8 mouse cellular contexts compared by ENCODE assay signal in genomic region chr6:55016710-55017583, GRCm38 (mm10). TPM values are rescaled to one million over a fixed set of nuclear protein-coding genes. Genes with fewer than 3 reads are reported as not detected.
A peak's percentile ranks its signal among the peaks of the same experiment; 100 is the strongest.
DNase-seq lines count a peak whose midpoint lies in the region; ATAC-seq and TF ChIP-seq lines count a peak whose summit lies in the region.

No protein-coding gene starts in this region.

- no peak overlapping the region for H3K4me3 ChIP-seq in ES-Bruce4 (ENCODE audit: low read depth, low read length)
- no peak overlapping the region for H3K4me3 ChIP-seq in heart, embryonic 12.5 days
- H3K4me3 ChIP-seq in kidney, embryonic 14.5 days (ENCODE audit: low read length), result no peak overlapping the region
- no peak overlapping the region for H3K4me3 ChIP-seq in limb, embryonic 15.5 days
- no peak overlapping the region for H3K4me3 ChIP-seq in midbrain, embryonic 14.5 days (replicated peaks; ENCODE audit: low read depth, low read length)
- H3K4me3 ChIP-seq in stomach, embryonic 15.5 days (replicated peaks), result no peak overlapping the region

- peak; percentile 85 for TF ChIP-seq CTCF in ES-Bruce4 (IDR thresholded peaks at IDR 0.05; ENCODE audit: low read depth, low read length)
- peak; percentile 88 for TF ChIP-seq CTCF in brain, embryonic 14.5 days (IDR thresholded peaks at IDR 0.05; ENCODE audit: borderline replicate concordance, extremely low read depth, insufficient read depth, insufficient read length)

- H3K4me1 ChIP-seq in ES-Bruce4 (ENCODE audit: control insufficient read depth, insufficient read depth, low read length), result peaks cover 2% of the 10 kb centered on the region
- peaks cover 6% of the 10 kb centered on the region; the same call in 1 of the 2 replicates for H3K4me1 ChIP-seq in heart, embryonic 12.5 days (replicated peaks)
- no peaks in the 10 kb centered on the region for H3K4me1 ChIP-seq in kidney, embryonic 14.5 days (ENCODE audit: control insufficient read depth, insufficient read depth, low read length)
- peaks cover 13% of the 10 kb centered on the region for H3K4me1 ChIP-seq in limb, embryonic 15.5 days
- H3K4me1 ChIP-seq in midbrain, embryonic 14.5 days (ENCODE audit: control insufficient read depth, insufficient read depth, low read length), result no peaks in the 10 kb centered on the region
- peaks cover 6% of the 10 kb centered on the region for H3K4me1 ChIP-seq in stomach, embryonic 15.5 days

- H3K27me3 ChIP-seq in ES-Bruce4 (ENCODE audit: control insufficient read depth, insufficient read depth, low read length, poor library complexity, severe bottlenecking), result no peaks in the 10 kb centered on the region
- H3K27me3 ChIP-seq in heart, embryonic 12.5 days (replicated peaks), result no peaks in the 10 kb centered on the region; the same call in 1 of the 2 replicates
- no peaks in the 10 kb centered on the region; the same call in 1 of the 2 replicates for H3K27me3 ChIP-seq in kidney, embryonic 14.5 days (ENCODE audit: control insufficient read depth, insufficient read depth, low read length)
- H3K27me3 ChIP-seq in limb, embryonic 15.5 days, result no peaks in the 10 kb centered on the region
- H3K27me3 ChIP-seq in midbrain, embryonic 14.5 days (ENCODE audit: control insufficient read depth, insufficient read depth, low read length), result no peaks in the 10 kb centered on the region
- H3K27me3 ChIP-seq in stomach, embryonic 15.5 days (replicated peaks), result no peaks in the 10 kb centered on the region

- H3K9ac ChIP-seq in ES-Bruce4 (ENCODE audit: low read depth, poor library complexity, severe bottlenecking), result no peak overlapping the region
- no peak overlapping the region for H3K9ac ChIP-seq in heart, embryonic 12.5 days
- H3K9ac ChIP-seq in kidney, embryonic 14.5 days (ENCODE audit: low read depth, low read length), result no peak overlapping the region
- no peak overlapping the region for H3K9ac ChIP-seq in limb, embryonic 15.5 days
- H3K9ac ChIP-seq in midbrain, embryonic 14.5 days (replicated peaks; ENCODE audit: low read length), result no peak overlapping the region
- no peak overlapping the region for H3K9ac ChIP-seq in stomach, embryonic 15.5 days

- TF ChIP-seq POLR2A in ES-Bruce4 (IDR thresholded peaks at IDR 0.05; ENCODE audit: insufficient read depth, low read length), result no peak
- no peak for TF ChIP-seq POLR2A in brain, embryonic 14.5 days (IDR thresholded peaks at IDR 0.05; ENCODE audit: borderline replicate concordance, extremely low read depth, insufficient read depth, insufficient read length, poor library complexity, severe bottlenecking)

- H3K9me3 ChIP-seq in ES-Bruce4 (replicated peaks; ENCODE audit: control insufficient read depth, insufficient read depth, low read length, poor library complexity, severe bottlenecking), result no peaks in the 10 kb centered on the region
- peaks cover 8% of the 10 kb centered on the region for H3K9me3 ChIP-seq in heart, embryonic 12.5 days (replicated peaks)
- H3K9me3 ChIP-seq in kidney, embryonic 14.5 days (ENCODE audit: control insufficient read depth, low read length), result no peaks in the 10 kb centered on the region
- H3K9me3 ChIP-seq in limb, embryonic 15.5 days, result no peaks in the 10 kb centered on the region
- H3K9me3 ChIP-seq in midbrain, embryonic 14.5 days (ENCODE audit: control insufficient read depth, low read length), result no peaks in the 10 kb centered on the region
- H3K9me3 ChIP-seq in stomach, embryonic 15.5 days, result no peaks in the 10 kb centered on the region

- H3K4me2 ChIP-seq in heart, embryonic 12.5 days, result peak overlapping the region; percentile 44
- no peak overlapping the region for H3K4me2 ChIP-seq in kidney, embryonic 14.5 days (replicated peaks; ENCODE audit: low read depth, low read length)
- H3K4me2 ChIP-seq in limb, embryonic 15.5 days, result peak overlapping the region; percentile 32
- no peak overlapping the region for H3K4me2 ChIP-seq in midbrain, embryonic 14.5 days (ENCODE audit: low read length)
- peak overlapping the region; percentile 38; the same call in 1 of the 2 replicates for H3K4me2 ChIP-seq in stomach, embryonic 15.5 days

- peak; percentile 83 for ATAC-seq in erythroblast, adult 5-6 weeks (replicated peaks; ENCODE audit: low FRiP score, poor library complexity, severe bottlenecking)
- ATAC-seq in heart, embryonic 12.5 days (ENCODE audit: insufficient number of reproducible peaks, low FRiP score), result 0 out of 2 replicates have a peak, but pooled peaks have one; percentile 34
- peak; percentile 25; the same call in 1 of the 2 replicates for ATAC-seq in kidney, embryonic 14.5 days (ENCODE audit: low FRiP score, low TSS enrichment)
- ATAC-seq in limb, embryonic 15.5 days (ENCODE audit: insufficient number of reproducible peaks, low FRiP score, low TSS enrichment, low read depth), result peak; percentile 50; the same call in 1 of the 2 replicates
- ATAC-seq in midbrain, embryonic 14.5 days (ENCODE audit: low FRiP score, low TSS enrichment), result peak; percentile 81
- 0 out of 2 replicates have a peak, but pooled peaks have one; percentile 29 for ATAC-seq in stomach, embryonic 15.5 days (ENCODE audit: insufficient read depth, low FRiP score, low read depth)

- no peaks in the 10 kb centered on the region for H3K36me3 ChIP-seq in ES-Bruce4 (ENCODE audit: control insufficient read depth, insufficient read depth, low read length, poor library complexity, severe bottlenecking)
- H3K36me3 ChIP-seq in heart, embryonic 12.5 days, result no peaks in the 10 kb centered on the region
- H3K36me3 ChIP-seq in kidney, embryonic 14.5 days (ENCODE audit: control insufficient read depth, insufficient read depth, low read length), result no peaks in the 10 kb centered on the region
- no peaks in the 10 kb centered on the region for H3K36me3 ChIP-seq in limb, embryonic 15.5 days
- no peaks in the 10 kb centered on the region for H3K36me3 ChIP-seq in midbrain, embryonic 14.5 days (ENCODE audit: control insufficient read depth, insufficient read depth, low read length)
- H3K36me3 ChIP-seq in stomach, embryonic 15.5 days, result no peaks in the 10 kb centered on the region

- peak; percentile 93 for DNase-seq in brain, embryonic 14.5 days (ENCODE audit: low read depth)
- DNase-seq in midbrain, embryonic 14.5 days, result peak; percentile 94

- WGBS in heart, embryonic 12.5 days, result 22% methylated on average over 15 of the region's 15 CpGs
- 28% methylated on average over 15 of the region's 15 CpGs for WGBS in kidney, embryonic 14.5 days
- 25% methylated on average over 15 of the region's 15 CpGs for WGBS in limb, embryonic 15.5 days
- 29% methylated on average over 15 of the region's 15 CpGs for WGBS in midbrain, embryonic 14.5 days
- 24% methylated on average over 15 of the region's 15 CpGs for WGBS in stomach, embryonic 15.5 days

- no peak for TF ChIP-seq EP300 in ES-Bruce4 (IDR thresholded peaks at IDR 0.05; ENCODE audit: insufficient read depth, low read depth, low read length)

- H3K27ac ChIP-seq in ES-Bruce4 (ENCODE audit: insufficient read depth, low read length), result no peak overlapping the region
- H3K27ac ChIP-seq in heart, embryonic 12.5 days (ENCODE audit: poor library complexity, severe bottlenecking), result no peak overlapping the region
- H3K27ac ChIP-seq in kidney, embryonic 14.5 days (ENCODE audit: low read depth, low read length), result no peak overlapping the region
- no peak overlapping the region for H3K27ac ChIP-seq in limb, embryonic 15.5 days
- H3K27ac ChIP-seq in midbrain, embryonic 14.5 days (replicated peaks; ENCODE audit: low read depth, low read length), result no peak overlapping the region
- H3K27ac ChIP-seq in stomach, embryonic 15.5 days, result no peak overlapping the region

RNA-seq across cellular contexts. Expression of gene Gars, which starts 20.9 kb away (rescaled TPM):
- polyA plus RNA-seq in ES-Bruce4 (2011; ENCODE audit: insufficient read depth, insufficient read length, low read depth, missing spikeins), result 281 and 286 TPM in 2 replicates
- 110 and 122 TPM in 2 replicates for polyA plus RNA-seq in brain, embryonic 14.5 days (2012; rRNA removed)
- 15.9 and 23.6 TPM in 2 replicates for total RNA-seq in erythroblast, adult 5-6 weeks (2015; ENCODE audit: low replicate concordance)
- 41.8 and 49.3 TPM in 2 replicates for total RNA-seq in erythroblast, adult 5-6 weeks (2017; ENCODE audit: low replicate concordance)
- polyA plus RNA-seq in heart, embryonic 12.5 days (2016; fragmentation: Nextera tagmentation; extraction: Ambion mirVana), result 189 and 199 TPM in 2 replicates
- polyA plus RNA-seq in kidney, embryonic 14.5 days (2014; fragmentation: Nextera tagmentation; extraction: Ambion mirVana), result 105 and 153 TPM in 2 replicates
- polyA plus RNA-seq in limb, embryonic 15.5 days (2015; fragmentation: Nextera tagmentation; extraction: Ambion mirVana), result 149 and 156 TPM in 2 replicates
- 175 and 221 TPM in 2 replicates for polyA plus RNA-seq in midbrain, embryonic 14.5 days (2014; fragmentation: Nextera tagmentation; extraction: Ambion mirVana)
- 138 and 153 TPM in 2 replicates for polyA plus RNA-seq in stomach, embryonic 15.5 days (2015; fragmentation: Nextera tagmentation; extraction: Ambion mirVana)

RNA-seq across cellular contexts. Expression of gene Ggct, which starts 24.2 kb away (rescaled TPM):
- polyA plus RNA-seq in ES-Bruce4 (2011; ENCODE audit: insufficient read depth, insufficient read length, low read depth, missing spikeins), result 44.7 and 50.1 TPM in 2 replicates
- polyA plus RNA-seq in brain, embryonic 14.5 days (2012; rRNA removed), result 3.7 and 5.4 TPM in 2 replicates
- 0.63 and 0.96 TPM in 2 replicates for total RNA-seq in erythroblast, adult 5-6 weeks (2015; ENCODE audit: low replicate concordance)
- 0.98 and 4.8 TPM in 2 replicates for total RNA-seq in erythroblast, adult 5-6 weeks (2017; ENCODE audit: low replicate concordance)
- polyA plus RNA-seq in heart, embryonic 12.5 days (2016; fragmentation: Nextera tagmentation; extraction: Ambion mirVana), result 5.8 and 6.9 TPM in 2 replicates
- 8.9 and 10.8 TPM in 2 replicates for polyA plus RNA-seq in kidney, embryonic 14.5 days (2014; fragmentation: Nextera tagmentation; extraction: Ambion mirVana)
- 31.1 and 37.6 TPM in 2 replicates for polyA plus RNA-seq in limb, embryonic 15.5 days (2015; fragmentation: Nextera tagmentation; extraction: Ambion mirVana)
- 9.9 and 12.9 TPM in 2 replicates for polyA plus RNA-seq in midbrain, embryonic 14.5 days (2014; fragmentation: Nextera tagmentation; extraction: Ambion mirVana)
- 10.2 and 11.1 TPM in 2 replicates for polyA plus RNA-seq in stomach, embryonic 15.5 days (2015; fragmentation: Nextera tagmentation; extraction: Ambion mirVana)

RNA-seq across cellular contexts. Expression of gene Nod1, which starts 44.5 kb away (rescaled TPM):
- 9.4 and 10.0 TPM in 2 replicates for polyA plus RNA-seq in ES-Bruce4 (2011; ENCODE audit: insufficient read depth, insufficient read length, low read depth, missing spikeins)
- 3.3 and 3.9 TPM in 2 replicates for polyA plus RNA-seq in brain, embryonic 14.5 days (2012; rRNA removed)
- 1.5 and 16.9 TPM in 2 replicates for total RNA-seq in erythroblast, adult 5-6 weeks (2015; ENCODE audit: low replicate concordance)
- total RNA-seq in erythroblast, adult 5-6 weeks (2017; ENCODE audit: low replicate concordance), result 1.6 and 2.6 TPM in 2 replicates
- polyA plus RNA-seq in heart, embryonic 12.5 days (2016; fragmentation: Nextera tagmentation; extraction: Ambion mirVana), result 4.1 and 4.2 TPM in 2 replicates
- 1.8 and 3.6 TPM in 2 replicates for polyA plus RNA-seq in kidney, embryonic 14.5 days (2014; fragmentation: Nextera tagmentation; extraction: Ambion mirVana)
- polyA plus RNA-seq in limb, embryonic 15.5 days (2015; fragmentation: Nextera tagmentation; extraction: Ambion mirVana), result 12.3 and 13.3 TPM in 2 replicates
- 1.3 and 2.2 TPM in 2 replicates for polyA plus RNA-seq in midbrain, embryonic 14.5 days (2014; fragmentation: Nextera tagmentation; extraction: Ambion mirVana)
- polyA plus RNA-seq in stomach, embryonic 15.5 days (2015; fragmentation: Nextera tagmentation; extraction: Ambion mirVana), result 7.5 and 7.9 TPM in 2 replicates

Comparison
In these comparisons a context has a peak if more than half of its experiments do, and no peak if none do; other contexts are left out.
1. ATAC-seq: peak in every context shown above with its lines; median percentile 83 in erythroblast, adult 5-6 weeks; 81 in midbrain, embryonic 14.5 days; 50 in limb, embryonic 15.5 days; 34 in heart, embryonic 12.5 days; 29 in stomach, embryonic 15.5 days; 25 in kidney, embryonic 14.5 days.
2. H3K4me2 ChIP-seq: peak in heart, embryonic 12.5 days (single experiment), limb, embryonic 15.5 days (single experiment) and stomach, embryonic 15.5 days (single experiment); none in kidney, embryonic 14.5 days (single experiment) and midbrain, embryonic 14.5 days (single experiment).